Mouse (Mus musculus) heart, adult 2 months (tissue): ENCODE data around the gene Wdr24.

ENCODE experiments used
- CTCF ChIP-seq: fragments of 200-600 bp; IDR thresholded peaks from 2 replicates; pipeline ENCODE4 v1.8.1; 2022; ENCODE audit warnings: antibody characterized with exemption, mild to moderate bottlenecking, moderate library complexity
- EP300 ChIP-seq: fragments of 200-500 bp; IDR thresholded peaks from 2 replicates; pipeline ENCODE4 v1.6.1; 2011; ENCODE audit warnings: low read depth, low read length, control low read depth; ENCODE audit not compliant: insufficient read depth
- POLR2A ChIP-seq: fragments of 200-500 bp; IDR thresholded peaks from 2 replicates; pipeline ENCODE4 v1.6.1; 2011; ENCODE audit warnings: mild to moderate bottlenecking, low read depth, low read length, control low read depth; ENCODE audit not compliant: insufficient read depth

DNA sequence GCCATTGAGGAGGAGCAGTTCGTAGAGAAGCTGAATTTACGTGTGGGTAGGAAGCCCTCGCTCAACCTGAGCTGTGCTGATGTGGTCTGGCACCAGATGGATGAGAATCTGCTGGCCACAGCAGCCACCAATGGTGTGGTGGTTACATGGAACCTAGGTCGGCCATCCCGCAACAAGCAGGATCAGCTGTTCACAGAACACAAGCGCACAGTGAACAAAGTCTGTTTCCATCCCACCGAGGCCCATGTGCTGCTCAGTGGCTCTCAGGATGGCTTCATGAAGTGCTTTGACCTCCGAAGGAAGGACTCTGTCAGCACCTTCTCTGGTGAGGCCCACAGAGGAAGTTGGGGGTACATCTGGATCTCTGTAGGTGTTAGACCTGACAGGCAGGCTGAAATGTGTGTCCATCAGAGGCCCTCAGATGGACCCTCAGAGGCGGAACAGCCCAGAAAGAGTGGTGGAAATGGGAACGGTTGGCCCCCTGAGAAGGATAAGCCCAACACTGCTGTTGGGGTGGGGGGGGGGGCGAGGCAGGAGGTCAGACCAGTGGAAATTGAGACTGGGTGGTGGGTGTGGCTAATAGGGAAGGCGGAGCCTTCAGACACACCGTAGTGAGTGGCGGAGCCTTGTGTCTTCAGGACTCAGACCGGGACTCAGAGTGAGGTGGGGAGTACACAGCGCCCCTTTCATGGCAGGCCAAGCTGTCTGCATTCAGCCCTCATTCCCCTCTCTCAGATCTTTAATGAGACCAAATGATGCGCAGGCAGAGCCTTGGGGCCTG lies 1.1 kb downstream of the Wdr24 start:
- TF ChIP-seq CTCF (no peak), POLR2A (no peak), EP300 (no peak)
